Mouse (Mus musculus): ENCODE data around the gene 6030452D12Rik.

- TF ChIP-seq CTCF (IDR thresholded peaks at IDR 0.05; ENCODE audit: control insufficient read depth, insufficient read depth, insufficient read length), result no peak
- TF ChIP-seq MAX (IDR thresholded peaks at IDR 0.05), result no peak
- TF ChIP-seq USF1 (IDR thresholded peaks at IDR 0.05; ENCODE audit: low read depth), result no peak
- TF ChIP-seq CEBPB (IDR thresholded peaks at IDR 0.05; ENCODE audit: low read depth), result no peak
- no peak for TF ChIP-seq FOSL1 (IDR thresholded peaks at IDR 0.05; ENCODE audit: insufficient read depth, low read length, poor library complexity, severe bottlenecking)
- no peak for TF ChIP-seq MYOD1 (IDR thresholded peaks at IDR 0.05; ENCODE audit: control insufficient read depth, insufficient read length, low read depth)
These were observed 12.3 kb downstream of the 6030452D12Rik start for GRCm38 (mm10) chr8:106512475-106513150.

Measured in C2C12 (cell line).